Mouse (Mus musculus): Measurements from ENCODE around the gene Nos3.
"Not testable (repeated sequence)": the region's sequence is repeated elsewhere in the genome, so short reads cannot be mapped to it uniquely, and the experiment has no call there.

The Nos3 gene

GRCm38 (mm10) chr5:24374666-24375328 is 10.2 kb downstream of the Nos3 start:
- no peak for DNase-seq (ENCODE audit: low read depth)

- no peak for DNase-seq (ENCODE audit: low read depth)
Measured at GRCm38 (mm10) chr5:24378700-24379099, 14.1 kb downstream of the Nos3 start.

GRCm38 (mm10) chr5:24379501-24379900 is 14.9 kb downstream of the Nos3 start:
- DNase-seq (ENCODE audit: low read depth) = no peak

GRCm38 (mm10) chr5:24380499-24380898 is 15.9 kb downstream of the Nos3 start:
- no peak for DNase-seq (ENCODE audit: low read depth)

- DNase-seq (ENCODE audit: low read depth) = no peak
Measured at GRCm38 (mm10) chr5:24381486-24381885, 16.9 kb downstream of the Nos3 start.

DNA sequence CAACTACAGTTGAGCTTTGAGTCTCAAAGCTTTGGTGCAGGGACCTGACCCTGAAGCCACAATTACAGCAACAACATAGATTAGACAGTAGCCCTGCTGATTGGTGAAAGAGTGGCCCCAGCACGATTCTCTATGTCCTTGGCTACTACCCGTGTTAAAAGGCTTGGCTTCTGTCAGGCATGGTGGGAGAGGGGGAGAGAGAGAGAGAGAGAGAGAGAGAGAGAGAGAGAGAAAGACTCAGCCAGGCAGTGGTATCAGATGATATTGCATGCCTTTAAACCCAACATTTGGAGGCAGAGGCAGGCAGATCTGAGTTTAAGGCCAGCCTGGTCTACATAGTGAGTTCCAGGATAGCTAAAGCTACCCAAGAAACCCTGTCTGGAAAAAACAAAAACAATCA is 17.4 kb downstream of the Nos3 start:
- DNase-seq (ENCODE audit: low read depth) = no peak

DNA sequence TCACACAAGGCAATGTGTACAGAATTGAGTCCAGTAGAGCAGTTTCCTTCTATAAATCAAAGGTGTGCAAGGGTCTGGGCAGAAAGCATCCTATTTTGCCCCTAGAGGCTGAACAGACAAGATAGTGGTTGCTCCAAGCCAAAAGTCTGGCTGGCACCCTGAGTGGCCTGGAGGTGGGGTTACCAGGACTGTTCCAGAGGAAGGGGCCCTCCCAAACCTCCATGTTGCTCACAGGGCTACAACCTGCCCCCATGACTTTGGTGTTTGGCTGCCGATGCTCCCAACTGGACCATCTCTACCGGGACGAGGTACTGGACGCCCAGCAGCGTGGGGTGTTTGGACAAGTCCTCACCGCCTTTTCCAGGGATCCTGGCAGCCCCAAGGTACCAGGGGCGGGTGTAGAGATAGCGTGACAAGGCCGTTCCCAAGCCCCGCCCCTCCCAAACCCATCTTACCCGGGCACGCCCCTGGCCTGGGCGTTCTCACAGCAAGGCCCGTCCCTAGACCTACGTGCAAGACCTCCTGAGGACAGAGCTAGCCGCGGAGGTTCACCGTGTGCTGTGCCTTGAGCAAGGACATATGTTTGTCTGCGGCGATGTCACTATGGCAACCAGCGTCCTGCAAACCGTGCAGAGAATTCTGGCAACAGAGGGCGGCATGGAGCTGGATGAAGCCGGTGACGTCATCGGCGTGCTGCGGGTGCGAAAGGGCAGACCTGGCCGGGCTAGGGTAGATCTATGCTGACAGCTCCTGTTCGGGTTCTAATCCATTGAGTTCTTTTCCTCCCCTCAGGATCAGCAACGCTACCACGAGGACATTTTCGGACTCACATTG is 18.6 kb downstream of the Nos3 start:
- DNase-seq (ENCODE audit: low read depth) = peak; percentile 90

DNA sequence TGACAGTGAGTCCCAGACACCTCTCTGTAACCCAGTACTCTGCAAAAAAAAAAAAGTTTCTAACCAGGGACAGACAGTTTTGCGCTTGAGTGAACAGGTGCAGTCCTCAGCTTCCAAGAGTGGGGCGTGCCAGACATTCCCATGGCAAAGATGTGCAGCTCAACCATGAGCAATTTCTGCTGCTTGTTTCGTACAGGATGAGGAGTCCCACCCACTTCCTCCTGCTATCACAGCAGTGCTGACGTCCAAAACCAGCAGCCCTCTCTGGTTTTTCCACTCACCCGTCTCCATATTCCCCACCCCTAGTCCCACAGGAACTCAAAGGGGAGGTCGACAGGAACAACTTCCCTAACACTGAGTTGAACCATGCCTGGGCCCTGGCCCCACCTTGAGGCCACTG is 19.8 kb downstream of the Nos3 start:
- DNase-seq (ENCODE audit: low read depth) = no peak

- no peak for DNase-seq (ENCODE audit: low read depth)
Measured at GRCm38 (mm10) chr5:24385374-24385773, 20.8 kb downstream of the Nos3 start.

DNA sequence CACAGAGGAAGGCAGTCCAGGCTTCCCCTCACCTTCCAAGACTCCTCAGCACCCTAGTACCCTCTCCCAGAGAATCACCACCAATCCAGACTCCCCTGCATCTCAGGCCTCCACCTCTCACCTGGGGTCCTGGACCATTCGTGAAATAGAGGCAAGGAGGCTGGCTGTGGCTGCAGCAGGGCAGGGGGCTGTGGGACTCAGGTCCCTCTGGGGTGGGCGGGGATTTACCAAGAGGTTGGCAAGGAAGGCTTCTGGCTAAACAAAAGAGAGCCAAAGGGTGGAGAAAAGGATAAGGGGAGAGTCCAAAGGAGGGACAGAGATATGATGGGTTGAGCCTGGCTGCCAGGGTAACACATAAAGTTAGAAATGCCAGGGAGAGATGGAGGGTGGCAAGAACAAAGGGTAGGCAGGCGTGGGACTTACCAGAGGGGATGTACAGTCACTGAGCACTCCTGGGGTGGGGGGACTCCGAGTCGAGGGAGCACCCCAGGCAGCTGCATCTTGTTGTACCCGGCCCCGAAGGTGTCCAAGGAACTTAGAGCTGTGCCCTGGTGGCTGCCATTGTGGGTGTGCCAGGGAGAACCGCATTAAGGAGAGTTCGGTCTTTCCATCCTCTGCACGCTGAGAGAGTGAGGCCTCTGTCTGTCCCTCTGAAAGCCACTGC is 21.4 kb downstream of the Nos3 start:
- no peak for DNase-seq (ENCODE audit: low read depth)

- DNase-seq (ENCODE audit: low read depth) = no peak
Measured at GRCm38 (mm10) chr5:24387264-24388241, 22.9 kb downstream of the Nos3 start.

GRCm38 (mm10) chr5:24388246-24388915 is 23.8 kb downstream of the Nos3 start:
- no peak for DNase-seq (ENCODE audit: low read depth)

DNA sequence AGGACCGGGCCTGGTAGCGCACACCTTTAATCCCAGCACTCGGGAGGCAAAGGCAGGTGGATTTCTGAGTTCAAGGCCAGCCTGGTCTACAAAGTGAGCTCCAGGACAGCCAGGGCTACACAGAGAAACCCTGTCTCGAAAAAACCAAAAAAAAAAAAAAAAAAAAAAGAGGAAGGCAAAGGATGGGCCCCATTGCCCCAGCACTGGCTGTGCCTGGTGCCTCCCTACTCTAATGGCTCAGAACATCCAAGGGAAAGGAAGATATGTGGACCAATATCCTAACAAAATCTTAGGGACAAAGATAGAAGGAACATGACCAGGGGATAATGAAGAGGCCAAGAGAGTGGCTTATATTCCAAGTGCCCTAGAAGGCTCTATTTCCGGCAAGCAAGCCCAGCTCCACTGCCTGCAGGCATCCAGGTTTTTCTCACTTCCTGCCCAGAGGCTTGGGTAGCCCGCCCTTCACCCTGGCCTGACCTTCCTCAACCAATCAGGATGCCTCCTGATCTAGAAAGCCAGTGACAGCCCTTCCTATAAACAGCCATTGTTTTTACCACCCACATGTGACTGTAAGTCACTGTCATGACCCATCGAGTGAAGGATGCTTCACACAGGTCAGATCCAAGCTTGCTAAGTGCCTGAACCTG is 24.5 kb downstream of the Nos3 start:
- no peak for DNase-seq (ENCODE audit: low read depth)

DNA sequence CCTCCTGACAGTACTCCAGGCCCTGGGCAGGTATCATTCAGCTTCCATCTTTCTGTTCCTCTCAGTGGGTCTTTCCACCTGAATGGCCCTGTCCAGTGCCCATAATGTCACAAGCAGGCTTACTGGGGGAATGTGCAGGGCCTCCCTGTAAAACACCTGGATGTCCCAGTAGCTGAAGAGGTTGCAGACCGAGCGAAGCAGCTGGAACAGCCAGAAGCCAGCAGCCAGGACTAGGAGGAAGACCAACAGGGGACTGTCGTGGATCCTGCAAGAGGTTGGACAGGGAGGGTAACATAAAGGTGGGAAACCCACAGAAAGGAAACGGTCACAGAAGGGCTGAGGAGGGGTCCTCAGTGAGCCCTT is 25.0 kb downstream of the Nos3 start:
- no peak for DNase-seq (ENCODE audit: low read depth)

- no peak for DNase-seq (ENCODE audit: low read depth)
Measured at GRCm38 (mm10) chr5:24391864-24392263, 27.3 kb downstream of the Nos3 start, which contains the start of gene Atg9b. Atg9b (minus strand) TSS chr5:24392143.

GRCm38 (mm10) chr5:24392724-24393123 is 28.1 kb downstream of the Nos3 start:
- no peak for DNase-seq (ENCODE audit: low read depth)

GRCm38 (mm10) chr5:24393392-24393997 is 28.9 kb downstream of the Nos3 start, which contains the start of gene Abcb8:
Abcb8 (plus strand) TSS chr5:24393663.
- peak; percentile 85 for DNase-seq (ENCODE audit: low read depth)

DNA sequence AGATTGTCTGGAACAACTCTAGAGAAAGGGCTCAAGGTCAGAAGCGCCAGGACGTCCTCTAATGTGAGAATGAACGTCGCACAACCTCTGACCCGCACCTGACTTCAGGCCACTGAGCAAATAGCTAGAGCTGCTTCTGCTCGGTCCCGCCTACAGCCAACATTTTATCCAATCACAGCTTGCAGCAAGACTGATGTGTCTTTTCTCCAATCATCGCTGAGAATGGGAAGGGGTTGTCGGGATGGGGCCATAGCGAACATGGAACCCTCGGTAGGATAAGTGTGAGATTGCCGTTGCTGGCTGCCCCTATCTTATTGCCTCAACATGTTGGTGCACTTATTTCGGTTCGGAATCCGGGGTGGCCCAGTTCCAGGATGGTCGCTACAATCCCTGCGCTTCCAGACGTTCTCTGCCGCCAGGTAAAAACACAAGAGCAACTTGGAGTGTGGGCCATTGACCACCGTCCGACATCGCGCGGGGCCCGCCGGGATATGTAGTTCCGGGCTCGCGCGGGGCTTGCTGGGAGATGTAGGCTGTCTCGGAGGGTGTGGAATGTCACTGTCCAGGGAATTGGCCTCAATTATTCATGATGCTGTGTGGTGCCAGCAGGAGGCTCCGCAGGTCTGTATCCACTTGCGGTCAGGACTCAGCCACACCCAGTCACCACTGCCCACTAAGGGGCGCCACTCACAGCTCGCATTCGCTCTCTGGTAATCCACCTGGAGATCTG is 29.7 kb downstream of the Nos3 start:
- DNase-seq (ENCODE audit: low read depth) = peak; percentile 95

- DNase-seq (ENCODE audit: low read depth) = not testable (repeated sequence)
Measured at GRCm38 (mm10) chr5:24396254-24396653, 31.6 kb downstream of the Nos3 start.
